ENCODE assay signal across 25 mouse cellular contexts in the genomic region with DNA sequence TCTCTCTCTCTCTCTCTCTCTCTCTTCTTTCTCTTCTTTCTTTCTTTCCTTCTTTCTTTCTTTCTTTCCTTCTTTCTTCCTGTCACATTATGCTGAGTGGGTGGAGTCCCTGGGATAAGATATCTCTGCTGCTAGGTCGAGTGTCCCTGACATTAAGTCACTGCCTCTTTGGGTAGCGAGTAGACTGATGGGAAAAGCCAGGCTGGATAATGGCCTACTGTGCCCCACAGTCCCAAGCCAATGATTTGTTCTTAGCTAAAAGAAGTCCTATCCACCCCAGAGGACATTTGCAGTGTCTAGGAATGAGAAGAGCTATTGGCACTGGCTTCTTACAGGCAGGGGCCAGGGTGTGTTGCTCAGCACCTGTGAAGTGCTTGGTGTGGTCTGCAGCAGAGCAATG.
DNase-seq lines count a peak whose midpoint lies in the region; ATAC-seq lines count a peak whose summit lies in the region.
"Had no signal": no experiment of that assay in that cellular context is flagged by ENCODE, and none has a peak within 500 bp of the region (broad histone marks: within the 10 kb centered on the region; RNA-seq: fewer than 3 reads in every experiment).

No protein-coding gene starts in this region.

- H3K4me2 ChIP-seq in hindbrain, embryonic 13.5 days, result no peak overlapping the region
- no peak overlapping the region for H3K4me2 ChIP-seq in hindbrain, embryonic 11.5 days (replicated peaks; ENCODE audit: low read depth, low read length)
- H3K4me2 ChIP-seq in neural tube, embryonic 15.5 days, result no peak overlapping the region
- H3K4me2 ChIP-seq: forebrain, embryonic 13.5 days; hindbrain, embryonic 12.5 days; intestine, embryonic 15.5 days had no signal

- no peak overlapping the region for H3K4me3 ChIP-seq in hindbrain, embryonic 13.5 days
- no peak overlapping the region for H3K4me3 ChIP-seq in hindbrain, embryonic 11.5 days (ENCODE audit: low read depth, low read length)
- no peak overlapping the region for H3K4me3 ChIP-seq in neural tube, embryonic 15.5 days (replicated peaks)
- H3K4me3 ChIP-seq: forebrain, embryonic 10.5 days; forebrain, embryonic 13.5 days; heart, adult 2 months; heart, embryonic 10.5 days; heart, embryonic 13.5 days; hindbrain, embryonic 12.5 days; intestine, embryonic 15.5 days had no signal

- H3K9me3 ChIP-seq in hindbrain, embryonic 13.5 days, result no peaks in the 10 kb centered on the region
- no peaks in the 10 kb centered on the region for H3K9me3 ChIP-seq in hindbrain, embryonic 11.5 days (ENCODE audit: control insufficient read depth, low read length)
- H3K9me3 ChIP-seq in neural tube, embryonic 15.5 days (replicated peaks), result no peaks in the 10 kb centered on the region
- H3K9me3 ChIP-seq: G1E; heart, embryonic 10.5 days; heart, embryonic 13.5 days; intestine, embryonic 15.5 days had no signal

- H3K36me3 ChIP-seq in hindbrain, embryonic 13.5 days, result no peaks in the 10 kb centered on the region
- no peaks in the 10 kb centered on the region for H3K36me3 ChIP-seq in hindbrain, embryonic 11.5 days (ENCODE audit: control insufficient read depth, insufficient read depth, low read length)
- H3K36me3 ChIP-seq in neural tube, embryonic 15.5 days, result no peaks in the 10 kb centered on the region
- H3K36me3 ChIP-seq: forebrain, embryonic 10.5 days; G1E; heart, embryonic 10.5 days; heart, embryonic 13.5 days; hindbrain, embryonic 12.5 days; intestine, embryonic 15.5 days had no signal

- 67% methylated on average over 2 of the region's 2 CpGs for WGBS in hindbrain, embryonic 13.5 days
- 60% methylated on average over 2 of the region's 2 CpGs for WGBS in hindbrain, embryonic 11.5 days
- 46% methylated on average over 2 of the region's 2 CpGs for WGBS in neural tube, embryonic 15.5 days

- H3K27ac ChIP-seq in hindbrain, embryonic 13.5 days, result 0 out of 2 replicates have a peak overlapping the region, but pooled peaks have one; percentile 12
- H3K27ac ChIP-seq in hindbrain, embryonic 11.5 days (ENCODE audit: low read depth, low read length), result no peak overlapping the region
- H3K27ac ChIP-seq in neural tube, embryonic 15.5 days (replicated peaks), result peak overlapping the region; percentile 65
- H3K27ac ChIP-seq: forebrain, embryonic 10.5 days; forebrain, embryonic 13.5 days; heart, adult 2 months; heart, embryonic 10.5 days; hindbrain, embryonic 12.5 days; intestine, embryonic 15.5 days had no signal

- H3K27me3 ChIP-seq in hindbrain, embryonic 13.5 days, result 0 out of 2 replicates have a peak, but pooled peaks cover 7% of the 10 kb centered on the region
- H3K27me3 ChIP-seq in hindbrain, embryonic 11.5 days (ENCODE audit: control insufficient read depth, insufficient read depth, low read length), result no peaks in the 10 kb centered on the region
- H3K27me3 ChIP-seq in neural tube, embryonic 15.5 days (replicated peaks), result no peaks in the 10 kb centered on the region
- H3K27me3 ChIP-seq: forebrain, embryonic 13.5 days; intestine, embryonic 15.5 days had no signal

- no peak overlapping the region for H3K9ac ChIP-seq in hindbrain, embryonic 13.5 days
- H3K9ac ChIP-seq in hindbrain, embryonic 11.5 days (ENCODE audit: low read depth, low read length), result no peak overlapping the region
- H3K9ac ChIP-seq in neural tube, embryonic 15.5 days (replicated peaks), result no peak overlapping the region
- H3K9ac ChIP-seq: forebrain, embryonic 13.5 days; heart, embryonic 13.5 days; hindbrain, embryonic 12.5 days; intestine, embryonic 15.5 days had no signal

- H3K4me1 ChIP-seq in hindbrain, embryonic 13.5 days (replicated peaks), result no peaks in the 10 kb centered on the region
- H3K4me1 ChIP-seq in hindbrain, embryonic 11.5 days (replicated peaks; ENCODE audit: control insufficient read depth, insufficient read depth, low read length), result no peaks in the 10 kb centered on the region
- peaks cover 15% of the 10 kb centered on the region for H3K4me1 ChIP-seq in neural tube, embryonic 15.5 days
- H3K4me1 ChIP-seq: hindbrain, embryonic 12.5 days; intestine, embryonic 15.5 days had no signal

- ATAC-seq in hindbrain, embryonic 13.5 days (ENCODE audit: low FRiP score), result no peak
- ATAC-seq in hindbrain, embryonic 11.5 days (ENCODE audit: low FRiP score), result no peak
- no peak for ATAC-seq in neural tube, embryonic 15.5 days (ENCODE audit: low FRiP score)
- ATAC-seq: forebrain, embryonic 13.5 days; forebrain, embryonic 16.5 days; hindbrain, embryonic 16.5 days; intestine, embryonic 15.5 days; Patski had no signal

- peak; percentile 44 for DNase-seq in adrenal gland, adult 2 months
- no peak for DNase-seq in adrenal gland, adult 18-20 months (ENCODE audit: low spot score in 2 of 2)
- DNase-seq in hindbrain, embryonic 11.5 days (ENCODE audit: low spot score), result no peak
- no peak for DNase-seq in gastrocnemius, postnatal 4 days (ENCODE audit: low spot score in 2 of 2)
- DNase-seq: B cell, adult 2 months; cerebellum, adult 18-20 months; cerebellum, adult 9-10 months; cerebellum, postnatal 14 days; gastrocnemius, postnatal 25 days; heart, adult 2 months; heart, postnatal 14 days; heart, postnatal 4 days; kidney, adult 11 months had no signal
